Mouse (Mus musculus): ENCODE results near the gene Ero1l. TPM values are rescaled to one million over a fixed set of nuclear protein-coding genes. Genes with fewer than 3 reads are reported as not detected.

Ero1l gene
- total RNA-seq, 2 experiments from 2014 or later: 55.0 to 92.0 TPM

DNA sequence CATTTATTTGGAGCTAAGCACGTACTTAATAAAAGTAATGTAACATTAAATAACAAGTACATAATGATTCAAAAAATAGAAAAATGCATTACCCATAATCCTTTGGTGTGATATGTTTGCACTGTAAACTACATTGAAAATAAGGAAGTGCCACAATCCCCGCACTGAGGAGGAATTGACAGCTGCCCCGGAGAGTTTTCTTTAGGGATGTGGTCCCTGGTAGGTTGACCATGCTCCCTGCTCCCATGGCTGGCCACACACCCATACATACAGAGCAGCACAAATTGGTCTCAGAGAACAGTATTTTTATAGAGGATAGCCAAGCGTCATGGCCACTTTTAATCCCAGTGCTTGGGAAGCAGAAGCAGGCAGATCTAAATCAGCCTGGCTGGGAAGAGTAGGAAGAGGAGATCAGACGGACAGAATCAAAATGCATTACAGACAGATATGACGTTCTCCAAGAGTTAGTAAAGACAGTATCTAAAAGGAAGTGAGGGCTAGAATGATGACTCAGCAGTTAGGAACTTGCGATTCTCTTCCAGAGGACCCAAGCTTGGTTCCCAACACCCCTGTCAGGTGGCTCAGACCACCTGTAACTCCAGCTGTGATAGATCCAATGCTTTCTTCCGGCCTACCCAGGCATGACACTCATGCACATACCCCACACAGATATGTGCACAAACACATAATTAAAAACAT is 10.8 kb downstream of the Ero1l start:
- peak; percentile 92 for ATAC-seq (replicated peaks; ENCODE audit: poor library complexity, severe bottlenecking)

GRCm38 (mm10) chr14:45305852-45306251 is 12.7 kb downstream of the Ero1l start:
- ATAC-seq (replicated peaks; ENCODE audit: poor library complexity, severe bottlenecking): no peak

DNA sequence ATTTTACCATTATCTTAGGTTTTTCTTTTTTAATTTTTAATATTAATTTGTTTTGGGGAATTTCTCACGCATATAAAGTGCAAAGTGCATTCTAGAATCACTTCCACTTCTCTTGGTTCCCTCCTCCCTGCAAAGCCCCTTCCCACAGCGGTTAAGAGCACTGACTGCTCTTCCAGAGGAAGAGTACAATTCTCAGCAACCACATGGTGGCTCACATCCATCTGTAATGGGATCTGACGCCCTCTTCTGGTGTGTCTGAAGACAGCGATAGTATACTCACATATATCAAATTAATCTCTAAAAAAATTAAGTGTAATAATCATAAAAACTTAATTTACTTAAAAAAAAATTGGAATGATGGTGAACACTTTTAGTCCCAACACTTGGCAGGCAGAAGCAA is 14.2 kb downstream of the Ero1l start:
- no peak for ATAC-seq (replicated peaks; ENCODE audit: poor library complexity, severe bottlenecking)

- ATAC-seq (replicated peaks; ENCODE audit: poor library complexity, severe bottlenecking): no peak
Measured at GRCm38 (mm10) chr14:45303939-45304338, 14.6 kb downstream of the Ero1l start.

GRCm38 (mm10) chr14:45291608-45292007 is 27.0 kb downstream of the Ero1l start:
- ATAC-seq (replicated peaks; ENCODE audit: poor library complexity, severe bottlenecking): peak; percentile 97

DNA sequence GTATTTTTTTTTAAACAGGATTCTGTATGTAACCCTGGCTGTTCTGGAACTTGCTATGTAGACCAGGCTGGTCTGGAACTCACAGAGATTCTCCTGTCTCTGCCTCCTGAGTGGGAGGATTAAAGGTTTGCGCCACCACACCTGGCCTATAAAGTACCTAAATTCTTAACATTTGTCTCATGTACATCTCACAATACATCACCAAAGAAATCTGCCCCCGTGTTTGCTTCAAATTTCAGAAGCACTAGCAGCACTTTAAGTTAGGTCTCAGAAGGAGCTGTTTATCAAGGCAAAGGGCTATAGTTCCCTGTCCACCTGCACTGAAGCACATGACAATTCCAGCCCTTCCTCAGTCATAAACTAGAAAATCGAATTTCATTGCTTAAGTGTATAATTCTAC is 36.5 kb downstream of the Ero1l start:
- ATAC-seq (replicated peaks; ENCODE audit: poor library complexity, severe bottlenecking): no peak

- peak; percentile 87 for ATAC-seq (replicated peaks; ENCODE audit: poor library complexity, severe bottlenecking)
Measured at GRCm38 (mm10) chr14:45275816-45276215, 42.8 kb downstream of the Ero1l start.

- ATAC-seq (replicated peaks; ENCODE audit: poor library complexity, severe bottlenecking): no peak
Measured at GRCm38 (mm10) chr14:45263831-45264592, 54.6 kb downstream of the Ero1l start.

DNA sequence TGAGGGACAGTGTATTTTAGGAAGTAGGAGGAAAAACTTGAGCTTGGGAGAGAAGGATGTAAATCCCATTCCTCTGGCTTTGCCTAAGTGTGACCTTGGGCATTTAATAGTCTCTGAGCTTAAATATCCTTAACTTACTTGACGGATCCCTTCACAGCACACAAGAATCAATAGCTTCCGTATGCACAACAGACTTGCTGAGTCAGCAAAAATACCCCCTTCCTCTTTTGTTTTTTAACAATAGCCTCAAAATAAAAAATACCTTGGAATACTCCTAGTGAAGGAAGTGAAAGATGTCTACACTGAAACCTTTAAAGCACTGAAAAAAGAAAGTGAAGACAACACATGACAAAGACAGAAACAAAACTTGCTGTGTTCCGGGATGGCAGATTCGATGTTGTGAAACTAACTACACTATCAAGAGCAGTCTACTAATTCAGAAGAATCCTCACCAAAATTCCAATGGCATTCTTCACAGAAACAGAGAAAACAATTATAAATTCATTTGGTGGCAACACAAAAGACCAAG is 67.0 kb downstream of the Ero1l start:
- ATAC-seq (replicated peaks; ENCODE audit: poor library complexity, severe bottlenecking): peak; percentile 73

DNA sequence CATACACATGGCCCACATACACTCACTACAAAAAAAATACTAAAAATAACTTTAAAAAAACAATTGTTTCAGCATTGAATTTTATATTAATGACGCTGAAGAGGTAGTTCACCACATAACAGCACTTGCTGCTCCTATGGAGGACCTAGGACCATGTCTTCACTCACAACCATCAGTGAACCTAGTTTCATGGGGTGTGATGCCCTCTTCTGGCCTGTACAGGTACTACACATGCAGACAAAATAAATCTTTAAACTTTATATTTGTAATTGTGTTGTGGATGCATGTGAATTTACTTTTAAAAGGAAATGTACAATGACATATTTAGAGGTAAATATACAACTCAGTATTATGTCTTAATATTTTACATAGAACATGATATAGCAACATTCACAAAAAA is 77.0 kb downstream of the Ero1l start:
- ATAC-seq (replicated peaks; ENCODE audit: poor library complexity, severe bottlenecking): peak; percentile 69

- ATAC-seq (replicated peaks; ENCODE audit: poor library complexity, severe bottlenecking): peak; percentile 95
Measured at GRCm38 (mm10) chr14:45239042-45239441, 79.5 kb downstream of the Ero1l start.

Other genes starting within 250 kb of the Ero1l start
- 0.34 and 2.2 TPM in 2 replicates for gene Gpr137c, start 99.1 kb downstream of the Ero1l start, total RNA-seq (2014; fragmentation: Nextera tagmentation)
- 1.3 and 2.0 TPM in 2 replicates for gene Gpr137c, start 99.1 kb downstream of the Ero1l start, total RNA-seq (2017)
- 6.4 and 26.8 TPM in 2 replicates for gene Txndc16, start 98.4 kb downstream of the Ero1l start, total RNA-seq (2014; fragmentation: Nextera tagmentation)
- gene Txndc16, start 98.4 kb downstream of the Ero1l start, total RNA-seq (2017): 14.1 and 23.8 TPM in 2 replicates
- 136 and 145 TPM in 2 replicates for gene Psmc6, start 11.0 kb upstream of the Ero1l start, total RNA-seq (2014; fragmentation: Nextera tagmentation)
- 221 and 284 TPM in 2 replicates for gene Psmc6, start 11.0 kb upstream of the Ero1l start, total RNA-seq (2017)
- 26.8 and 30.6 TPM in 2 replicates for gene Styx, start 32.3 kb upstream of the Ero1l start, total RNA-seq (2014; fragmentation: Nextera tagmentation)
- gene Styx, start 32.3 kb upstream of the Ero1l start, total RNA-seq (2017): 13.2 and 16.7 TPM in 2 replicates
- 42.0 and 72.4 TPM in 2 replicates for gene Gnpnat1, start 86.1 kb upstream of the Ero1l start, total RNA-seq (2014; fragmentation: Nextera tagmentation)
- 30.2 and 50.2 TPM in 2 replicates for gene Gnpnat1, start 86.1 kb upstream of the Ero1l start, total RNA-seq (2017)
- gene Fermt2, start 211.3 kb upstream of the Ero1l start, total RNA-seq (2014; fragmentation: Nextera tagmentation): not detected in 2 replicates
- not detected in 2 replicates for gene Fermt2, start 211.3 kb upstream of the Ero1l start, total RNA-seq (2017)